Mouse (Mus musculus) lung, postnatal 0 days (tissue): ENCODE results near the gene Zmym4. TPM values are rescaled to one million over a fixed set of nuclear protein-coding genes. Genes with fewer than 3 reads are reported as not detected.
"Not testable (repeated sequence)": the region's sequence is repeated elsewhere in the genome, so short reads cannot be mapped to it uniquely, and the experiment has no call there.

Source experiments
- ATAC-seq: fragments of 200-750 bp; cut with Nextera tagmentation; 2 replicates; pipeline ENCODE4 v1.8.0; 2017; ENCODE audit warnings: moderate library complexity
- DNase-seq: peaks from one replicate; pipeline ENCODE4 v3.0.0-alpha.2; 2016; ENCODE audit warnings: low spot score
- H3K27ac ChIP-seq: fragments of 300-500 bp; sonication (generic); 2 replicates; pipeline ENCODE4 v1.5.1; 2014; ENCODE audit warnings: antibody characterized with exemption, mild to moderate bottlenecking, low read length, mixed read lengths
- H3K27me3 ChIP-seq: fragments of 300-500 bp; sonication (generic); replicated peaks from 2 replicates; pipeline ENCODE4 v1.6.1; 2014; ENCODE audit warnings: low read length, mixed read lengths; ENCODE audit not compliant: insufficient read depth
- H3K36me3 ChIP-seq: fragments of 300-500 bp; sonication (generic); 2 replicates; pipeline ENCODE4 v1.6.1; 2014; ENCODE audit warnings: low read length, mixed read lengths; ENCODE audit not compliant: insufficient read depth
- H3K4me1 ChIP-seq: fragments of 300-500 bp; sonication (generic); 2 replicates; pipeline ENCODE4 v1.6.1; 2014; ENCODE audit warnings: antibody characterized with exemption, low read depth, low read length, mixed read lengths; ENCODE audit not compliant: insufficient read depth
- H3K4me2 ChIP-seq: fragments of 300-500 bp; sonication (generic); replicated peaks from 2 replicates; pipeline ENCODE4 v1.6.1; 2014; ENCODE audit warnings: low read depth, mild to moderate bottlenecking, low read length, moderate library complexity, mixed read lengths
- H3K4me3 ChIP-seq: fragments of 300-500 bp; sonication (generic); 2 replicates; pipeline ENCODE4 v1.5.1; 2014; ENCODE audit warnings: low read depth, low read length
- H3K9ac ChIP-seq: fragments of 300-500 bp; sonication (generic); replicated peaks from 2 replicates; pipeline ENCODE4 v1.6.1; 2014; ENCODE audit warnings: low read depth, mild to moderate bottlenecking
- H3K9me3 ChIP-seq: fragments of 300-500 bp; sonication (generic); 2 replicates; pipeline ENCODE4 v1.6.1; 2016; ENCODE audit warnings: low read length, mixed read lengths
- CTCF ChIP-seq: IDR thresholded peaks from 2 replicates; pipeline ENCODE4 v1.5.1; 2016; ENCODE audit warnings: antibody characterized with exemption, mild to moderate bottlenecking
- EP300 ChIP-seq: IDR thresholded peaks from 2 replicates; pipeline ENCODE4 v1.6.1; 2016; ENCODE audit warnings: antibody characterized with exemption, mild to moderate bottlenecking, control low read depth
- WGBS: fragments of 180-500 bp; shearing (Covaris S2); extraction: QIAGEN DNeasy Blood & Tissue Kit; methylation state at CpG from one replicate; pipeline ENCODE4 v1.1.7; 2014; 5-methylcytosine and 5-hydroxymethylcytosine counted together
- polyA plus RNA-seq: library from polyadenylated mRNA; unstranded; fragments of >200 nt; fragmentation: Nextera tagmentation; extraction: Ambion mirVana; gene quantifications from 2 replicates; pipeline ENCODE4 v1.2.1, GENCODE M21; 2015

The Zmym4 gene
- polyA plus RNA-seq, 1 experiment from 2014 or later: 8.6 TPM

DNA sequence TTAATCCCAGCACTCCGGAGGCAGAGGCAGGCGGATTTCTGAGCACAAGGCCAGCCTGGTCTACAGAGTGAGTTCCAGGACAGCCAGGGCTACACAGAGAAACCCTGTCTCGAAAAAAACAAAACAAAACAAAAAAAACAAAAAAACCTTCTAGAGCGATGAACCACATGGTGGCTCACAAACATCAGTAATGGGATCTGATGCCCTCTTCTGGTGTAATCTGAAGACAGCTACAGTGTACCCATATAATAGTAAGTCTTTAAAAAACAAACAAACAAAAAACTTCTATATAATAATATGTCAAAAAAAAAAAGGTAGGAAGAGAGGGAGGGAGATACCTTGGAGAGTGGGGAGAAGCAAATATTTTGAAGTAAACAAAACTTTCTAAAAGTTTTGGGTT, 17.1 kb downstream of the Zmym4 start:
- H3K36me3 ChIP-seq, H3K4me3 ChIP-seq, H3K27ac ChIP-seq, H3K27me3 ChIP-seq, H3K9ac ChIP-seq, H3K4me2 ChIP-seq, H3K9me3 ChIP-seq, ATAC-seq, H3K4me1 ChIP-seq, DNase-seq: not testable (repeated sequence)
- TF ChIP-seq CTCF: peak; percentile 16; the same call in 1 of the 2 replicates
- 91% methylated on average over 4 of the region's 4 CpGs for WGBS

DNA sequence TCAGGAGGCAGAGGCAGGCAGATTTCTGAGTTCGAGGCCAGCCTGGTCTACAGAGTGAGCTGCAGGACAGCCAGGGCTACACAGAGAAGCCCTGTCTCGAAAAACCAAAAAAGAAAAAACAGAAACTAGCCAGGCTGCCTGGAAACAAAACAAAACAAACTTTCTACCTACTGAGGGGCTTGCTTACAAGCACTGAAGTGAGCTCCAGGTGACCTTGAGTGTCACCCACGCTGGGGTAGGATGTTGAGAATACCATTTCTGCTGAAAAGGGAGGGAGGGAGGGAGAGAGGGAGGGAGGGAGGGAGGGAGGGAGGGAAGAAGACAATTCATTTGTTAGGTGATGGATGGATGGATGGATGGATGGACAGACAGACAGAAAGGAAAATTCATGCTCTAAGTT, 24.5 kb downstream of the Zmym4 start:
- WGBS: 80% methylated on average over 3 of the region's 3 CpGs
- Histone ChIP-seq H3K36me3 (no peaks in the 10 kb centered on the region), H3K27ac (no peak overlapping the region), H3K4me2 (no peak overlapping the region), H3K4me1 (no peaks in the 10 kb centered on the region), H3K27me3 (no peaks in the 10 kb centered on the region), H3K4me3 (no peak overlapping the region), H3K9me3 (no peaks in the 10 kb centered on the region), H3K9ac (no peak overlapping the region)
- TF ChIP-seq EP300 (no peak), CTCF (no peak)
- DNase-seq (no peak), ATAC-seq (no peak)

DNA sequence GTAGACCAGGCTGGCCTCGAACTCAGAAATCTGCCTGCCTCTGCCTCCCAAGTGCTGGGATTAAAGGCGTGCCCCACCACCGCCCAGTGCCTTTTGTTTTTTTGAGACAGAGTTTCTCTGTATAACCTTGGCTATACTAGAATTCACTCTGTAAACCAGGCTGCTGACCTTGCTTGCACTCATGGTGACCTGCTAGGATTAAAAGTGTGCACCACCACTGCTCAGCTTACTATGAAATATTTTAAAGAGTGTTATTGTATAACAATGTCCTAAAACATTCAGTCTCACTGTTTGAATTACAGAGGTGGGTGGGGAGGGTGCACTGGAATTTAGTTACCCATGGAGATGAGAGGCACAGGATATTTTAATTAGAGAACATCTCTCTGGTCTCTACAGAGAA, 25.1 kb downstream of the Zmym4 start:
- 100% methylated on average over 3 of the region's 3 CpGs for WGBS
- H3K27ac ChIP-seq: no peak overlapping the region
- no peak overlapping the region for H3K9ac ChIP-seq
- no peaks in the 10 kb centered on the region for H3K9me3 ChIP-seq
- H3K4me1 ChIP-seq: no peaks in the 10 kb centered on the region
- no peaks in the 10 kb centered on the region for H3K27me3 ChIP-seq
- TF ChIP-seq CTCF (no peak), EP300 (no peak)
- no peaks in the 10 kb centered on the region for H3K36me3 ChIP-seq
- no peak overlapping the region for H3K4me2 ChIP-seq
- DNase-seq (no peak), ATAC-seq (no peak)
- no peak overlapping the region for H3K4me3 ChIP-seq

DNA sequence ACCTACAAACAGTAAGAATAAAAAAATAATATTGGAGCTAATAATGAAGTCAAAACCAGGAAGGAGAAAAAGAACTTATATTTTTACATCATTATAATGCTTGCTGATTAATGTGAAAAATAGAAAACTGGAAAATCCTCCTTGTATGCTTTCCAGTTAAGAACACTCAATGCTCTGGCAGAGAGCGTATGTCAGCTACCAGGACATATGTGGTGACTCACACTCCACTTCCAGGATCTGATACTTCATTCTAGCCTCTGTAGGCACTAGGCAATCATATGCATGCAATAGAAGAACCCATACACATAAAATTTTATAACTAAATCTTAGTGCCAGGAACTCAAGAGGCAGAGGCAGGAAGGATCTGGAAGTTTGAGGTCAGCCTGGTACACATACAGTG, 40.2 kb downstream of the Zmym4 start:
- WGBS: 44% methylated on average over 1 of the region's 1 CpGs
- Histone ChIP-seq H3K4me1 (no peaks in the 10 kb centered on the region), H3K4me2 (no peak overlapping the region), H3K9me3 (no peaks in the 10 kb centered on the region), H3K27me3 (no peaks in the 10 kb centered on the region), H3K4me3 (no peak overlapping the region), H3K36me3 (0 out of 2 replicates have a peak, but pooled peaks cover 6% of the 10 kb centered on the region), H3K27ac (no peak overlapping the region), H3K9ac (no peak overlapping the region)
- ATAC-seq: no peak
- peak; percentile 14 for DNase-seq
- TF ChIP-seq EP300: no peak
- no peak for TF ChIP-seq CTCF

DNA sequence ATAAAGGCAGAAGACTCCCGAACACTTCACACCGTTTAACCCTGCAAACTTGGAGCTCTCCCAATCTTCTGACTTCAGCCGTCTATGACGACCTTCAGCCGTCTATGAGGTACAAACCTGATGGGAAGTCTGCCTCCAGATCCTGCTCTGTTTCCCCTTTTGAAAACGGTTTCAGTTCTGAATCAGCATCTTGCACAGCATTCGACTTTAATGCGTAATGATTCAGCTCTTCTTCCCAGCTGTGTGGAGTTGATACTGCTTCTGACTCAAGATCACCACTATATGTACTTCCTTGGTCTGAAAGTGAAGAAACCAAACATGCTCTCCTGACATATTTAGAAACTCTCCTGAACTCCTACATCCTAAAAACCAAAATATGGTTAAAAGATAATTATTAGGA, 78.1 kb downstream of the Zmym4 start:
- Histone ChIP-seq H3K27me3 (no peaks in the 10 kb centered on the region), H3K9ac (no peak overlapping the region), H3K4me3 (no peak overlapping the region), H3K9me3 (no peaks in the 10 kb centered on the region), H3K4me2 (no peak overlapping the region), H3K27ac (no peak overlapping the region), H3K4me1 (no peaks in the 10 kb centered on the region), H3K36me3 (peaks cover 15% of the 10 kb centered on the region)
- DNase-seq (no peak), ATAC-seq (no peak)
- TF ChIP-seq EP300 (no peak), CTCF (no peak)
- 76% methylated on average over 8 of the region's 8 CpGs for WGBS

DNA sequence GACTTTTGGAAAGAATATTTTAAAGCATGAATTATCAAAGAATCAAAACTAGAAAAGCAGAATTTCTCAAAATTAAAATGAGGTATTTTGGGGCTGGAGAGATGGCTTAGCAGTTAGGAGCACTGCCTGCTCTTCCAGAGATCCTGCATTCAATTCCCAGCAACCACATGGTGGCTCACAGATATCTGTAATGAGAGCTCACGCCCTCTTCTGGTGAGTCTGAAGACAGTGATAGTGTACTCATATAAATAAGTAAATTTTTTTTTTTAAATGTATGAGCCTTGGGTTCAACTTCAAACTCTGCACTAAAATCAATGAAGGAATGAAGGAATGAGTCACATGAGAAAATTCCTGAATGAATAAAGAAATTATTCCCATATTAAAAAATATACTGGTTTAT, 82.0 kb downstream of the Zmym4 start:
- TF ChIP-seq EP300 (no peak), CTCF (peak; percentile 54)
- Histone ChIP-seq H3K9ac (no peak overlapping the region), H3K4me3 (no peak overlapping the region), H3K4me2 (no peak overlapping the region), H3K4me1 (no peaks in the 10 kb centered on the region), H3K27ac (no peak overlapping the region), H3K27me3 (no peaks in the 10 kb centered on the region), H3K36me3 (peaks cover 20% of the 10 kb centered on the region), H3K9me3 (no peaks in the 10 kb centered on the region)
- DNase-seq (peak; percentile 8), ATAC-seq (no peak)
- WGBS: 52% methylated on average over 1 of the region's 1 CpGs

DNA sequence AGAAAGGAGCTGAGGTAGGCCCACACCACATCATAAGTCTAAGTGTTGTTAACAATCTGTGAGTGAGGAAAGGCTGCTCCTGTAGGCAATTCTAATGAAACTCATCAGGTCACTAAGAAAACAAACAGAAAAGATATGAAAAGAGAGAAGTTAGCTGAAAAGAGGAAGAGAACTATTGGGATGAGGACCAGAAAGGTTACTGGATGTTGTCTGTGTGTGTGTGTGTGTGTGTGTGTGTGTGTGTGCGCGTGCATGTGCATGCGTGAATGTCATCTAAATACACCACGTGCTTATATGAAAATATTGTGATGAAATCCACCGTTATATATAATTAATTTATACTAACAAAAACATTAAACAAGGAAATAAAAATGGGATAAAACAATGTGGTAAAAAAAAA, 84.3 kb downstream of the Zmym4 start:
- ATAC-seq: no peak
- TF ChIP-seq CTCF: no peak
- DNase-seq: no peak
- Histone ChIP-seq H3K27ac (no peak overlapping the region), H3K27me3 (no peaks in the 10 kb centered on the region), H3K4me1 (no peaks in the 10 kb centered on the region), H3K9me3 (no peaks in the 10 kb centered on the region), H3K36me3 (peaks cover 9% of the 10 kb centered on the region; the same call in 1 of the 2 replicates), H3K4me3 (no peak overlapping the region), H3K9ac (no peak overlapping the region), H3K4me2 (no peak overlapping the region)
- 91% methylated on average over 5 of the region's 5 CpGs for WGBS
